Mouse (Mus musculus): ENCODE measurements at regions not wholly inside any gene's neighbourhood (a gene's known extent, or its start where the extent isn't known, plus 50 kb on each side); places are given as distances from the start of the nearest gene placed in this dataset.

- in situ Hi-C loops (cut with MboI, MseI): loop anchor here in 1 of 2 experiments (10.0 kb wide), 1 partner anchor 226 kb away; no protein-coding TSS in a partner anchor
These were observed 107.7 kb upstream of the Rab11fip2 start for GRCm38 (mm10) chr19:60051151-60051550.

GRCm38 (mm10) chr19:60040721-60041120 is 97.3 kb upstream of the Rab11fip2 start:
- in situ Hi-C loops (cut with MboI, MseI): loop anchor here in 1 of 2 experiments (5.0 kb wide), 1 partner anchor 293 kb away; no protein-coding TSS in a partner anchor

- in situ Hi-C loops (cut with MboI, MseI): no loop called here
These were observed 89.2 kb upstream of the Rab11fip2 start for GRCm38 (mm10) chr19:60032667-60033066.

GRCm38 (mm10) chr19:60030212-60030788 is 86.8 kb upstream of the Rab11fip2 start:
- in situ Hi-C loops (cut with MboI, MseI): no loop called here

- in situ Hi-C loops (cut with MboI, MseI): no loop called here
These were observed 86.3 kb upstream of the Rab11fip2 start for GRCm38 (mm10) chr19:60029720-60030119.

GRCm38 (mm10) chr19:60015614-60016300 is 72.3 kb upstream of the Rab11fip2 start:
- in situ Hi-C loops (cut with MboI, MseI): no loop called here

- in situ Hi-C loops (cut with MboI, MseI): loop anchor here in 1 of 2 experiments (10.0 kb wide), 1 partner anchor 1179 kb away; the partner anchor contains the start of gene Gm7102
These were observed 52.1 kb upstream of the Rab11fip2 start for GRCm38 (mm10) chr19:59995557-59995956.

Measured in T-helper 17 cell (primary cell).